Mouse (Mus musculus): Measurements from ENCODE around the gene Ust. TPM values are rescaled to one million over a fixed set of nuclear protein-coding genes. Genes with fewer than 3 reads are reported as not detected.

Gene Ust
- total and polyA plus RNA-seq, 3 experiments = not detected

- Histone ChIP-seq H3K36me3 (replicated peaks in 1 of 2; ENCODE audit: control insufficient read depth in 1 of 2, insufficient read depth in 1 of 2, low read length in 1 of 2) (no peaks in the 10 kb centered on the region), H3K27ac (ENCODE audit: insufficient read depth, low read depth) (no peak overlapping the region), H3K4me1 (ENCODE audit: control insufficient read depth in 1 of 2, insufficient read depth in 2 of 2) (peaks cover 3 to 33% of the 10 kb centered on the region in 2 experiments; a peak in 3 of 4 replicates), H3K4me3 (replicated peaks in 1 of 3; ENCODE audit: low read depth in 2 of 3, low read length in 2 of 3, poor library complexity in 1 of 3) (no peak overlapping the region), H3K9ac (ENCODE audit: insufficient read depth, low read depth) (no peak overlapping the region), H3K9me3 (replicated peaks; ENCODE audit: low read length) (no peaks in the 10 kb centered on the region), H3K79me2 (replicated peaks; ENCODE audit: control insufficient read depth, extremely low read depth, insufficient read depth, poor library complexity, severe bottlenecking) (no peaks in the 10 kb centered on the region), H3K27me3 (replicated peaks) (no peaks in the 10 kb centered on the region), H3K4me2 (ENCODE audit: insufficient read depth, low read depth, poor library complexity, severe bottlenecking) (no peak overlapping the region)
- DNase-seq (ENCODE audit: extremely low read depth) = no peak
- in situ Hi-C loops (cut with MboI; ENCODE audit: low pct_ligation_motif_present, low pct_unique_long_range_greater_than_20kb, low sequenced_read_pairs) (no loop called here), dilution Hi-C loops (cut with MboI; ENCODE audit: extremely low pct_ligation_motif_present, extremely low pct_unique_long_range_greater_than_20kb, low sequenced_read_pairs) (no loop called here)
- TF ChIP-seq NELFE (IDR thresholded peaks at IDR 0.05; ENCODE audit: low read depth, low read length) (no peak), UBTF (IDR thresholded peaks at IDR 0.05; ENCODE audit: low read depth, low read length) (no peak), JUN (IDR thresholded peaks at IDR 0.05; ENCODE audit: insufficient read depth, low read depth, low read length) (no peak), CHD1 (IDR thresholded peaks at IDR 0.05; ENCODE audit: low read depth, low read length) (no peak), NRF1 (IDR thresholded peaks at IDR 0.05; ENCODE audit: low read depth, low read length) (no peak), TBP (conservative IDR thresholded peaks at IDR 0.05; ENCODE audit: low read depth, low read length) (no peak), SIN3A (IDR thresholded peaks at IDR 0.05; ENCODE audit: low read length) (no peak), JUND (conservative IDR thresholded peaks at IDR 0.05; ENCODE audit: low read depth, low read length) (no peak), CHD2 (IDR thresholded peaks at IDR 0.05; ENCODE audit: low read length) (no peak), GABPA (IDR thresholded peaks at IDR 0.05; ENCODE audit: insufficient replicate concordance, low read depth, low read length) (no peak), MAZ (IDR thresholded peaks at IDR 0.05; ENCODE audit: low read depth, low read length) (no peak), E2F4 (IDR thresholded peaks at IDR 0.05; ENCODE audit: insufficient replicate concordance, low read depth, low read length) (no peak), MEF2A (IDR thresholded peaks at IDR 0.05; ENCODE audit: borderline replicate concordance, low read depth, low read length) (no peak), CTCF (conservative IDR thresholded peaks at IDR 0.05 in 1 of 2, IDR thresholded peaks at IDR 0.05 in 1 of 2; ENCODE audit: low read depth in 2 of 2, low read length in 2 of 2) (no peak)
Measured at GRCm38 (mm10) chr10:8250005-8250404, 268.6 kb downstream of the Ust start.

- in situ Hi-C loops (cut with MboI; ENCODE audit: low pct_ligation_motif_present, low pct_unique_long_range_greater_than_20kb, low sequenced_read_pairs) = loop anchor here (25.0 kb wide), 1 partner anchor 445 kb away; no protein-coding TSS in a partner anchor
- H3K27me3 ChIP-seq (replicated peaks) = no peaks in the 10 kb centered on the region
- no peak overlapping the region; the same call in 1 of the 2 replicates for H3K4me2 ChIP-seq (ENCODE audit: insufficient read depth, low read depth, poor library complexity, severe bottlenecking)
- H3K36me3 ChIP-seq (replicated peaks in 1 of 2; ENCODE audit: control insufficient read depth in 1 of 2, insufficient read depth in 1 of 2, low read length in 1 of 2) = no peaks in the 10 kb centered on the region
- H3K9me3 ChIP-seq (replicated peaks; ENCODE audit: low read length) = no peaks in the 10 kb centered on the region
- H3K79me2 ChIP-seq (replicated peaks; ENCODE audit: control insufficient read depth, extremely low read depth, insufficient read depth, poor library complexity, severe bottlenecking) = no peaks in the 10 kb centered on the region
- H3K9ac ChIP-seq (ENCODE audit: insufficient read depth, low read depth) = no peak overlapping the region
- H3K4me3 ChIP-seq (replicated peaks in 1 of 3; ENCODE audit: low read depth in 2 of 3, low read length in 2 of 3, poor library complexity in 1 of 3) = no peak overlapping the region
- H3K4me1 ChIP-seq (ENCODE audit: control insufficient read depth in 1 of 2, insufficient read depth in 2 of 2) = peaks cover 10 to 29% of the 10 kb centered on the region in 2 experiments; a peak in 3 of 4 replicates
- DNase-seq (ENCODE audit: extremely low read depth) = peak; percentile 75
- no peak overlapping the region for H3K27ac ChIP-seq (ENCODE audit: insufficient read depth, low read depth)
- dilution Hi-C loops (cut with MboI; ENCODE audit: extremely low pct_ligation_motif_present, extremely low pct_unique_long_range_greater_than_20kb, low sequenced_read_pairs) = no loop called here
- peak; percentile 67 for TF ChIP-seq BHLHE40 (IDR thresholded peaks at IDR 0.05; ENCODE audit: low read depth, low read length)
- TF ChIP-seq ZMIZ1 (IDR thresholded peaks at IDR 0.05; ENCODE audit: low read depth, low read length) = no peak
- TF ChIP-seq USF1 (IDR thresholded peaks at IDR 0.05; ENCODE audit: low read depth, low read length) = no peak
- TF ChIP-seq POLR2AphosphoS2 (IDR thresholded peaks at IDR 0.05; ENCODE audit: low read depth, low read length) = no peak
- TF ChIP-seq SMC3 (IDR thresholded peaks at IDR 0.05; ENCODE audit: low read depth, low read length) = peak; percentile 79
- TF ChIP-seq CTCF (conservative IDR thresholded peaks at IDR 0.05 in 1 of 2, IDR thresholded peaks at IDR 0.05 in 1 of 2; ENCODE audit: low read depth in 2 of 2, low read length in 2 of 2) = peak; percentile 70 to 85
- peak; percentile 85 for TF ChIP-seq RAD21 (IDR thresholded peaks at IDR 0.05; ENCODE audit: low read depth, low read length)
- 0 out of 2 replicates have a peak, but pooled peaks have one; percentile 29 for TF ChIP-seq MAX (IDR thresholded peaks at IDR 0.05; ENCODE audit: low read length)
- peak; percentile 37; the same call in 1 of the 2 replicates for TF ChIP-seq MYC (IDR thresholded peaks at IDR 0.05; ENCODE audit: low read depth, low read length)
- TF ChIP-seq ZC3H11A (IDR thresholded peaks at IDR 0.05; ENCODE audit: low read depth, low read length) = peak; percentile 14; the same call in 1 of the 2 replicates
- no peak for TF ChIP-seq IRF4 (IDR thresholded peaks at IDR 0.05; ENCODE audit: low read depth, low read length)
Measured at GRCm38 (mm10) chr10:8242336-8242735, 276.3 kb downstream of the Ust start.

All from CH12.LX (cell line).